Mouse (Mus musculus) adrenal gland, adult (tissue): ENCODE measurements around the gene Snx30.
"Not testable (repeated sequence)": the region's sequence is repeated elsewhere in the genome, so short reads cannot be mapped to it uniquely, and the experiment has no call there.

ENCODE experiments used
- DNase-seq, 2 experiments: peaks; one replicate each; pipeline ENCODE4 v3.0.0; 2022 to 2023; ENCODE audit warnings: low spot score in 1 of 2; ENCODE audit not compliant: inconsistent age in 2 of 2

Snx30 gene

DNA sequence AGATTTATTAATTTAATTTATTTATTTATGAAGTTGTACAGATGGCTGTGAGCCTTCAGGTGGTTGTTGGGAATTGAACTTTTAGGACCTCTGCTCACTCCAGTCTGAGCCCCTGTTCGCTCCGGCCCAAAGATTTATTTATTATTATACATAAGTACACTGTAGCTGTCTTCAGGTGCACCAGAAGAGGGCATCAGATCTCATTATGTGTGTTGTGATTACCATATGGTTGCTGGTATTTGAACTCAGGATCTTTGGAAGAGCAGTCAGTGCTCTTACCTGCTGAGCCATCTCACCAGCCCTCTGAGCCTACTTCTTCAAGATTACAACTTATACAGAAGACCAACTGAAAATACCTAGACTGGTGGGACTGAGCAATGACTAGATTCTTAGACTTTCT is 12.0 kb upstream of the Snx30 start:
- DNase-seq, result not testable (repeated sequence)

DNA sequence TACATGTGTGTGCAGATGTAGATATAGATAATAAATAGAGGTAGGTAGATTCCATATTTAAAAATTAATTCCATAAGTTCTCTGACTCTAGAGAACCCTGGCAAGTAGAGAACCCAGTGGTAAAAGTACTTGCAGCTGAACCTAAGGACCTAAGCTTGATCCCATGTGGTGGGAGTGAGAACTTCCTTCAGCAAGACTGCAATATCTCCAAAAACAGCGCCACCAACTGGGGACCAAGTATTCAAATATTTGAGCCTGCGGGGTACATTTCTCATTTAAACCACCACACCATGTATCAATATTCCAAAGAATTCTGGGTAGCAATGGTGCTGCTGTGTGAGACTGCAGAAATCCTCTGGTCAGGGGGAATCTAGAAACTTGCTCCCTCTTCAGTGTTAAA is 11.5 kb upstream of the Snx30 start:
- no peak for DNase-seq

DNA sequence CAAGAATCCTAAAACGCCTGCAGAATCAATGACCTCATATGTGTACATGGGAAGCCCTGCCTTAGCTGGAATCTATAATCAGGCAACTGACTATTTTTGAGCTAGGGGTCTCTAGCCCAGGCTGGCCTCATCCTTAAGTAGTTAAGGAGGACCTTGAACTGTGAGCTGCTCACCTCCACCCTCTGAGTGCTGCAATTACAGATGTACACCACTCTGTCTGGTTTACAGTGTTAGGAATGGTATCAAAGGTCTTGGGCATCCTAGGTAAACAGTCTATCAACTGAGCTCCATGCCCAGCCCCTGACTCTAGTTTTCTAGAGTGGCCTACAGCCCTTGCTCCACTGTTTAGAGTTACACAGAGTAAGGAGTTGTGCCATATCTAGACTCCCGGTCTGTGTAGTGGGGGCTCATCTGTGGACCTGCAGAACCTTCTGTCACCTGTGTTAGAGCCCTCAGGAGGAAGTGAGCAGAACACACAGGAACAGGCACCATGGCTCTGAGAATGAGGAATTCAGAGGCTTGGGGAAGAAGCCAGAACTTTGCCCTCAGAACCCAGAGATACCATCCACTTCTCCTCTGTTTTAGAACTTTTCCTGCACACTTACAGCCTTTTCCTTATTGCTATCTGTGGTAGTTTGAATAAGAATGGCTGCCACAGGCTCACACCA is 9.7 kb upstream of the Snx30 start:
- DNase-seq, result no peak

DNA sequence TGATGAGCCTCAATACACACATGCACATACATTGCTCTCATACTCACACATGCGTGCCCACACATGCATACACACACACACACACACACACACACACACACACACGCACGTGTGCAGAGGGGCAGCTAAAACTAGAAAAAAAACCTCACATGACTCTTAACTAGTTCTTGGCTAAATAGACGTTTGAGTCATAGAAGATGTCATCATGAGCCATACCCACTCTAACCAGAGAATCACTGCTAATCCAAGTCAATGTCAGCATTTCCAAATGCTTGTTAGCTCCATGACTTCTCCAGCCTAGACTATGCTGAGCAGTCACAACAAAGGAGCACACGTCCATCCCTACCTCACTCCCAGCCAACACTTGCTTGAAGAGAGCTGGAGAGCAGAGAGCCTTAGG is 5.5 kb upstream of the Snx30 start:
- no peak for DNase-seq

- DNase-seq, result no peak
These were observed 4.2 kb upstream of the Snx30 start, which contains the start of gene Inip for GRCm38 (mm10) chr4:59801489-59801888. Gene Inip (minus strand): TSS chr4:59801589.

DNA sequence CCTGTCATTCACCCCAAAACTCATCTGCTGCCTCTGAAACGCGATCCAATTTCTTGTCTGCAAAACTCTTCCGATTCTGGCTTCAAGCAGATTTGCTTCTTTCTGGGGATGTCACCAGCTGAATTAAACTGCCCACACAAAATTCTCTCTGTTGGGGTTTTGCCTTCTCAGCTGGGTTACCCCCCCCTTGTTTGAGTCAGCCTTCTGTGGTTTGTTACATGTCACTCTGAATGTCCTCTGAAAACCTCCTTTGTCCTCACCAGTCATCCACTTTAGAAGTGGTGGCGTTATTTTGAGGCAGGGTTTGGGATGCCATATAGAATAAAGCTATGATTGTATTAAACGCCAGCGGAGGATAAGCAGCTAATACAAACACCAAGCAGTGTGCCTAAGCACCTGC is 3.5 kb upstream of the Snx30 start:
- no peak for DNase-seq

DNA sequence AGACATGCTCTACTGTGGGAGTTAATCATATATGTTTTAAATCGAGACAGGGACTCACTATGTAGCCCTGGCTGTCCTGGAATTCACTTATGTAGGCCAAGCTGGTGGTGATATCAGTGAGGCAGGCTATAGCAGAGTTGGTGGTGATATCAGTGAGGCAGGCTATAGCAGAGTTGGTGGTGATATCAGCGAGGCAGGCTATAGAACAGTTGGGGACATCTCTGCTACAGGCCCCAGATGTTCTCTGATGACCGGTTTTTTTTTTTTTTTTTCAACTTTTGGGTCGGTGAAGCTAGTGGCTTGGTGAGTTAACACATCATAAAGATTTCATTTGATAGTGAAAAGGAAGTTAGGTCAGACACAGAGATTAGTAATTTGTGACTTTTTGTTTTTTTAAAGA is 2.8 kb upstream of the Snx30 start:
- no peak for DNase-seq

- DNase-seq, result no peak
These were observed 2.3 kb upstream of the Snx30 start for GRCm38 (mm10) chr4:59803358-59803757.

DNA sequence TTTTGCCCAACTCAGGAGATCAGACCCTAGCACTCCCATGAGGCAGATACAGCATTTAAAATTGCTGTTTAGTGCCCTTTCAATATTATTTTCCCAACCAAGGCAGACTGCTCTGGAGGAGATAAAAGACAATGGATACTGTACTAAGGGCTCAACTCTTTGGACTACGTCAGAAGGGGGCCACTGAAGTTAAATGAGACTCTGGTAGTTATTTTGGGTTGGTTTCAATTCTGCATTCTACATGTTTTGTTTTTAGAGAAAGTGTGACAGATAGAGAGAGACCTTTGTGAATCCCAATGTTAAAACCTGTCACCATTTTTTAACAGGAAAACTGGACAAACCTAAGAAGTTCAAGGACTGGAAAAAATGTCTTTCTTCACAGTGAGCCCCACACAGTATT is 886 bp upstream of the Snx30 start:
- no peak for DNase-seq

DNA sequence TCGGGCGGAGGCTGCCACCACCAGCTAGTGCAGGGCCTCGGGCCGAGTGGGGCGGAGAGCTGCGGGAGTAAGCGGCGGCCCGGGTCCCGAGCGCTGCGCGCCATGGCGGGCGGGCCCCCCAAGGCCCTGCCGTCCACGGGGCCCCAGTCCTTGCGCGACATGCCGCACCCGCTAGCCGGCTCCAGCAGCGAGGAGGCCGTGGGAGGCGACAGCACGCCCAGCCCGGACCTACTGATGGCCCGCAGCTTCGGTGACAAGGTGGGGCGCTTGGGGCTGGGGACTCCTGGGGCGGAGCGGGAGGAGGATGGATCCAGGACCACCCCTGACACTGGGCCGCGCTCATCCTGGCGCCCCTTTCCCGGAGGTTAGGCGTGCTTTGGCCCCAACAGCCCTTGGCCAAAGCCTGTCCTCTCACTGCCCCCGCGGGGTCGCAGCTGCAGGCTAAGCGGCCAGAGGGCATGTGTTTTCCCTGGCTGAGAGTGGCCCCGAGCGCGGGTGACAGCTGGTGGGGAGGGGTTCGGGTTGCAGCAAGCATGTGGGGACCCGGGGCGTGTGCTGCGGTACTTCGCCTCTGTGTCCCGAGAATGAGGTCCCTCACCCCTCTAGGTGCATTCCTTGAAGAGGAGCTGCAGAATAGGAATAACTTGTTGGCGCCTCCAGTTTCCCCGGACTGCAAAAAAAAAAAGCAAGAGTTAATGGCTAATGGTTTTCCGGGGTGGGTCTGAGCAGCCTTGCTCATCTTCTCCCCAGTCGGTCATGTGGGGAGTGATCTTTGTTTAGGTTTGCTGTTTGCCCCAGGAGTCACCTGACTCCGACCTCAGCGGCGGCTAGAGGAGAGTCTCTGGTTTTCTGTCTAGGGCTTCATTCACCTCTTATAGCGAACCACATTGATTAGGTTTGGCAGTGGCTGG is 583 bp downstream of the Snx30 start:
- DNase-seq, result peak; percentile 43 to 70

DNA sequence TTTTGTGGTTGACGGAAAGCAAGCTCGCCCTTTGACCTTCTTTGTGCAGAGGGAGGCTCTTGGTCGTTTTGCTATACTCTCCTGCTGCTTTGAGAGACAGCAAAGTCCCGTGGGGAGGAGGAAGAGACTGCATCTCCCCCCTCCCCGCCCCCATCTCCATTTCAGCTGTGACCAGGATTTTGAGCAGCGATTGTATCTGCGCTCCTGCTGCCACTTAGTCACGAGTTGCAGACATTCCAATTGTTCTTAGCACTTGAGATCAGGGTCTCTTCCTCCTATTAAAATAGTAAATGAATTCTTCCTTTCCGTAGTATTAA is 1.2 kb downstream of the Snx30 start:
- DNase-seq, result no peak

DNA sequence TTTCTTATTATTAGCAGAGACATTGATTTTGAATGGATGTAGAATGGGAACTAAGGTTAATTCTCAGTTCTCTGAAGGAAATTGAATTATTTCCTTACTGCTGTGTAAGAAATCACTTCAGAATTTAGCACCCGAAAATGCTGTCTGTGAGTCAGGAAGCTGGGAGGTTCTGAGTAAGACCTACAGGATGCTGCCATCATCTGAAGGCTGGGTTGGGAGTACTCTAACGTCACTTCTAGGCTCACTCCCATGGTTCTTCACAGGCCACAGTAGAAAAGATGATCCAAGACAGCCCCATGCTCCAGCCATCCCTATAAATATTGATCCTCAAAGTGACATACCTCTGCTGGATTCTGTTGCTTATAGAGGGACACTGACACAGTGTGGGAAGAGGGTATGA is 1.9 kb downstream of the Snx30 start:
- DNase-seq, result no peak

GRCm38 (mm10) chr4:59808396-59808795 is 2.8 kb downstream of the Snx30 start:
- DNase-seq, result no peak

- no peak for DNase-seq
These were observed 8.5 kb downstream of the Snx30 start for GRCm38 (mm10) chr4:59814094-59814493.

DNA sequence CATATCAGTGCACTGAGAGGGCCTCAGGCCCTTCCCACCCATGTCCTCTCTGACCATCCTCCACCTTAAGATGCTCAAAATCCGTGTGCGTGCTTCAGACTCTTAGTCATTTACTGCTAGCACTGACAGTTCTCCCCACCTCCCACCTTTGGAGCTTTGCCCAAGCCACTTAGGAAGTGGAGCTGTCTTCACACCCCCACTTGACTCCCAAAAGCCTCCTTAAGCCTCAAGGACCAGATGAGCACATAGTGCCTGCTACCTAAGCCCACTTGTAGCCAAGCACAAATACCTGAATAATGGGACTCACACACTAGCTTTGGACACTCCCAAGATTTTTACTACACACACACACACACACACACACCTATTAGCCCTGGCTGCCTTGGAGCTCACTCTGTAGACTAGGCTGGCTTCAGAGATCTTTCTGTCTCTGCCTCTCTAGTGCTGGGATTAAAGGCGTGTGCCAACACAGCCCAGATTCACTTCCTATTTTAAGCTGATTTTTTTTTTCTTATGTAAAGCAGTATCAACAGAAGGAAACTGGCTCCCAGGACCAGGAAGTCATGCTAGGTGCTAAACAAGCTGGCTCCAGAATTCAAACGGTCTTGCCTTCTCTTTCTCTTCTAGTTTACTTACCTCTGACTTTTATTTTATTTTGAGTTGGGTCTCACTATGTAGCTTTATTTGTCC is 9.6 kb downstream of the Snx30 start:
- no peak for DNase-seq

DNA sequence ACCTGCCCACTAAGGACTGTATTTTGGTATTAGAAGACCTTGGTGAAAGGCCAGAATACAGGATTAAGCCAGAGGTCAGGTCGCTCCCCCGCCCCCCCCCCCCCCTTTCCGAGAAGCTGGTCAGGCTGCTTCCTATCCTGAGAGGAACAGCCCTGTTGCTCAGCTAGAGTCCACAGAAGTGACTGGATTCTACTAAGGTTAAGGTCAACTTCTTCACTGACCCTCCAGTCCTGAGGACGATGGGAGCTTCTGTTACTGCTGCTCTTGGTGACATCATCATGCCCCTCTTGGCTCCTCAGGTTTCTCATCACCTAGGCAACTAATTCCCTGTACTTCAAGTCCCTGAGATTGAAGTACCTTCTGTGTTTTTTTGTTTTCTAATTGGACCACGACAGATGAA is 10.4 kb downstream of the Snx30 start:
- no peak for DNase-seq

GRCm38 (mm10) chr4:59816477-59816876 is 10.8 kb downstream of the Snx30 start:
- no peak for DNase-seq

- DNase-seq, result no peak
These were observed 12.2 kb downstream of the Snx30 start for GRCm38 (mm10) chr4:59817790-59818189.

GRCm38 (mm10) chr4:59818498-59818897 is 12.9 kb downstream of the Snx30 start:
- no peak for DNase-seq

DNA sequence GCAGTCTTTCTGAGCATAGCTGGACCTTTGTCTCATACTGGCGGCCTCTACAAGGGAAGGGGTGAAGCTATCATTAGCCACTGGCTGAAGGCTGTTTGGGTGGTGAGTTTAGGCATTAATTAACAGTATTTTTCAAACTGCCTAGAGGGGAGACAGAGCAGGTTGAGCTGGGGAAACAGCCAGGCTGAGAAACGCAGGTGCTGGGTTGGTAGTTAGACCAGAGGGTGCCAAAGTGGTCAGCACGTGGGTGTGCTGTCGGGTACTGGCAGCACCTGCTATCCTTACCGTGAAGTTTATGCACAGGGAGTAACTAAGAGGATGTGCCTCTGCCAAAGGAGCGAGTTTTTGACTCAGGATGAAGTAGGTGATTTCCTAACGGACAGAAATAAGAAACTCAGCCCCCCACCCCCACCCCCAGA is 13.4 kb downstream of the Snx30 start:
- DNase-seq, result no peak

DNA sequence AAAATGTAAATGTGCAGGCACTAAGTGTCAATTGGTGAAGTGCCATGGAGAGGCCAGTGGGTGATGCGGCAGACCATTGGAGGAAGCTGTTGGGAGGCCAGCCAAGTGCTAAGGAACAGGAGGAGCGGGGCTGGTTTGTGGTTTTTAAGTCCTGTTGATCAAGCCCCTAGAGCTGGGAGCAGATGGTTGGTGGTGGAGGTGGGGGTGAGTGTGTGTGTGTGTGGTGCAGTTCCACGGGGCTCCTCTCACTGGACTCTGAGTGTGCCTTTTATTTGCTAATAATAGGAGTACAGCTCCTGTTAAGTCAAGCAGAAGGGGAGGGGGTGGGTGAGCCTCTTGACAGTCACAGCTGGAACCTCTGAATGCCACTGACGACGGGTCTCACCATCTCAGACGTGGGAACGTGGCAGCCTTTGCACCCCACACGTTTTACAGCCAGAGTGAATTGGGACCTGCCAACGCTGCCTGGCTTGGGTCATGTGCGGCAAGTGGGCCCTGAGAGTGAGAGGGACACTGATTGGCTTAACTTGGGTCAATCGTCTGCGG is 13.9 kb downstream of the Snx30 start:
- no peak for DNase-seq

DNA sequence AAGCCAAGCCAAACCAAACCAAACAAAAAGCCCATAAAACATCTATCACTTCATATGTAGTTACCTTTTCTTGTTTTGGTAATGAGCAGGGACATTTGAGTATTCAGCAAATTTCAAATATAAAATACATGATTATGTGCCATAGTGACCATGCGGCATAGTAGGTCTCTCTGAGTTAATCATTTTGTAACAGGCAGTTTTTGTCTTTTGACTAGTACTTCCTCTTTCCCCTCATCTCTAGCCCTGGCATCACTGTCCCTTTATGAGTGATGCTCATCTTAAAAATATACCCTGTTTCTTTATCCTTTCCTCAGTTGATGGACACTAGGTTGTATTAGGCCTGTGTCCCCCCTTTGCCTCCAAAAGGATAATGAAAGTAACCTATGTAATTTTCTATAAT is 15.9 kb downstream of the Snx30 start:
- DNase-seq, result no peak
